Mouse (Mus musculus) liver, adult 2 months (tissue): ENCODE measurements at regions not wholly inside any gene's neighbourhood (a gene's known extent, or its start where the extent isn't known, plus 50 kb on each side); places are given as distances from the start of the nearest gene placed in this dataset.

Source experiments
- CTCF ChIP-seq: fragments of 200-500 bp; IDR thresholded peaks from 2 replicates; pipeline ENCODE4 v1.5.1; 2011; ENCODE audit warnings: low read depth, low read length, control low read depth
- POLR2A ChIP-seq: fragments of 200-500 bp; IDR thresholded peaks from 2 replicates; pipeline ENCODE4 v1.6.1; 2011; ENCODE audit warnings: low read length, control low read depth; ENCODE audit not compliant: insufficient read depth; ENCODE audit errors: extremely low read depth

DNA sequence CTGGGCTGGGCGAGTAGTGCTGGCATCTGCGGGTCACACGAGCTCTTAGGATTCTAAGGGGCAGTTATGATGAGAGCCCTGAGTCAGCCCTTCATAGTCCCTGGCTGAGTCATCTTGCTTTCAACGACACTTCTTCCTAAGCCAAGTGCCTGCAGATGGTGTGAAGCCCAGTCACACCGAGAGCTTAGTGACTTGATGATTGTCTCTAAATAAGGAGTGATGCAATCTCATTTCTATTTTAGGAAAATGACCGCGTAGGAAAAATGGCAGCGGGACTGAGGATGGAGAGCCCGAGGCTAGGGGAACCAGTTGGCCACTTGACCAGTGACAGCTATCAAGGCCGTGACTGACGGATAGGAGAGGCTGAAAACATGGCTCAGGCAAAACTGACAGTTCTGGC lies 277.6 kb downstream of the Rngtt start:
- TF ChIP-seq CTCF (no peak), POLR2A (no peak)
